Mouse (Mus musculus): ENCODE results near the gene Ppfibp1. TPM values are rescaled to one million over a fixed set of nuclear protein-coding genes. Genes with fewer than 3 reads are reported as not detected.

Ppfibp1 gene
- polyA plus RNA-seq, 1 experiment from 2014 or later: 30.5 TPM

- Histone ChIP-seq H3K27ac (ENCODE audit: low read depth, low read length) (no peak overlapping the region), H3K4me1 (ENCODE audit: control insufficient read depth, insufficient read depth, low read length) (no peaks in the 10 kb centered on the region), H3K9ac (ENCODE audit: low read length) (no peak overlapping the region), H3K27me3 (ENCODE audit: control insufficient read depth, insufficient read depth, low read length) (no peaks in the 10 kb centered on the region), H3K36me3 (ENCODE audit: control insufficient read depth, insufficient read depth, low read length) (no peaks in the 10 kb centered on the region; the same call in 1 of the 2 replicates), H3K4me3 (ENCODE audit: low read depth, low read length) (no peak overlapping the region), H3K4me2 (ENCODE audit: low read depth) (no peak overlapping the region), H3K9me3 (ENCODE audit: control insufficient read depth, low read length) (no peaks in the 10 kb centered on the region)
- ATAC-seq (ENCODE audit: insufficient read depth, low FRiP score, low TSS enrichment) (no peak), DNase-seq (ENCODE audit: low spot score) (no peak)
- 70% methylated on average over 5 of the region's 5 CpGs for WGBS
Measured at GRCm38 (mm10) chr6:147075808-147076387, 187.6 kb downstream of the Ppfibp1 start.

- ATAC-seq (ENCODE audit: insufficient read depth, low FRiP score, low TSS enrichment) (peak; percentile 45; the same call in 1 of the 2 replicates), DNase-seq (ENCODE audit: low spot score) (no peak)
- no peak overlapping the region for H3K4me2 ChIP-seq (ENCODE audit: low read depth)
- WGBS: 84% methylated on average over 8 of the region's 8 CpGs
- H3K27ac ChIP-seq (ENCODE audit: low read depth, low read length): no peak overlapping the region
- H3K27me3 ChIP-seq (ENCODE audit: control insufficient read depth, insufficient read depth, low read length): no peaks in the 10 kb centered on the region
- no peaks in the 10 kb centered on the region for H3K9me3 ChIP-seq (ENCODE audit: control insufficient read depth, low read length)
- no peak overlapping the region for H3K9ac ChIP-seq (ENCODE audit: low read length)
- H3K4me3 ChIP-seq (ENCODE audit: low read depth, low read length): no peak overlapping the region
- H3K36me3 ChIP-seq (ENCODE audit: control insufficient read depth, insufficient read depth, low read length): no peaks in the 10 kb centered on the region
- no peaks in the 10 kb centered on the region for H3K4me1 ChIP-seq (ENCODE audit: control insufficient read depth, insufficient read depth, low read length)
Measured at GRCm38 (mm10) chr6:147076878-147077277, 188.6 kb downstream of the Ppfibp1 start.

- Histone ChIP-seq H3K9ac (ENCODE audit: low read length) (no peak overlapping the region), H3K27me3 (ENCODE audit: control insufficient read depth, insufficient read depth, low read length) (no peaks in the 10 kb centered on the region), H3K4me3 (ENCODE audit: low read depth, low read length) (no peak overlapping the region), H3K4me1 (ENCODE audit: control insufficient read depth, insufficient read depth, low read length) (no peaks in the 10 kb centered on the region), H3K4me2 (ENCODE audit: low read depth) (no peak overlapping the region), H3K9me3 (ENCODE audit: control insufficient read depth, low read length) (no peaks in the 10 kb centered on the region), H3K36me3 (ENCODE audit: control insufficient read depth, insufficient read depth, low read length) (no peaks in the 10 kb centered on the region), H3K27ac (ENCODE audit: low read depth, low read length) (no peak overlapping the region)
- no peak for DNase-seq (ENCODE audit: low spot score)
- ATAC-seq (ENCODE audit: insufficient read depth, low FRiP score, low TSS enrichment): no peak
- 88% methylated on average over 10 of the region's 10 CpGs for WGBS
Measured at GRCm38 (mm10) chr6:147079919-147080318, 191.6 kb downstream of the Ppfibp1 start.

Other genes with a start within 250 kb of the Ppfibp1 start
- gene Med21, start 245.9 kb upstream of the Ppfibp1 start, polyA plus RNA-seq (2014; fragmentation: Nextera tagmentation; extraction: Ambion mirVana): 124 and 125 TPM in 2 replicates
- gene Tm7sf3, start 245.7 kb upstream of the Ppfibp1 start, polyA plus RNA-seq (2014; fragmentation: Nextera tagmentation; extraction: Ambion mirVana): 26.7 and 27.3 TPM in 2 replicates
- 19.5 and 19.9 TPM in 2 replicates for gene Stk38l, start 163.5 kb upstream of the Ppfibp1 start, polyA plus RNA-seq (2014; fragmentation: Nextera tagmentation; extraction: Ambion mirVana)
- 1.2 and 1.7 TPM in 2 replicates for gene Arntl2, start 92.4 kb upstream of the Ppfibp1 start, polyA plus RNA-seq (2014; fragmentation: Nextera tagmentation; extraction: Ambion mirVana)
- gene Smco2, start 38.4 kb upstream of the Ppfibp1 start, polyA plus RNA-seq (2014; fragmentation: Nextera tagmentation; extraction: Ambion mirVana): not detected in 2 replicates
- 0.15 and 0.23 TPM in 2 replicates for gene 1700034J05Rik, start 65.9 kb downstream of the Ppfibp1 start, polyA plus RNA-seq (2014; fragmentation: Nextera tagmentation; extraction: Ambion mirVana)
- gene Rep15, start 144.1 kb downstream of the Ppfibp1 start, polyA plus RNA-seq (2014; fragmentation: Nextera tagmentation; extraction: Ambion mirVana): 0.62 and 0.70 TPM in 2 replicates
- gene Mrps35, start 154.3 kb downstream of the Ppfibp1 start, polyA plus RNA-seq (2014; fragmentation: Nextera tagmentation; extraction: Ambion mirVana): 90.0 and 103 TPM in 2 replicates
- 0.22 and 0.32 TPM in 2 replicates for gene Mansc4, start 198.5 kb downstream of the Ppfibp1 start, polyA plus RNA-seq (2014; fragmentation: Nextera tagmentation; extraction: Ambion mirVana)
- 8.4 and 10.0 TPM in 2 replicates for gene Klhl42, start 202.9 kb downstream of the Ppfibp1 start, polyA plus RNA-seq (2014; fragmentation: Nextera tagmentation; extraction: Ambion mirVana)

All from neural tube, embryonic 11.5 days (tissue).